Mouse (Mus musculus) E14TG2a.4 (cell line): ENCODE measurements around the gene Jup.

Experiments
- H3K27me3 ChIP-seq: 2 replicates; pipeline ENCODE4 v1.6.1; 2014; ENCODE audit warnings: low read length, control low read depth; ENCODE audit not compliant: insufficient read depth
- H3K36me3 ChIP-seq: 2 replicates; pipeline ENCODE4 v1.6.1; 2014; ENCODE audit warnings: low read length, control low read depth; ENCODE audit not compliant: insufficient read depth
- H3K4me1 ChIP-seq: replicated peaks from 2 replicates; pipeline ENCODE4 v1.6.1; 2014; ENCODE audit warnings: low read depth, low read length, control low read depth
- H3K4me3 ChIP-seq: replicated peaks from 2 replicates; pipeline ENCODE4 v1.5.1; 2014; ENCODE audit warnings: mild to moderate bottlenecking, low read length
- H3K9me3 ChIP-seq: 2 replicates; pipeline ENCODE4 v1.6.1; 2014; ENCODE audit warnings: low read length, control low read depth
- CTCF ChIP-seq: conservative IDR thresholded peaks from 2 replicates; pipeline ENCODE4 v1.5.1; 2014; ENCODE audit warnings: low read length
- NANOG ChIP-seq: IDR thresholded peaks from 2 replicates; pipeline ENCODE4 v1.6.1; 2014; ENCODE audit warnings: borderline replicate concordance, low read length, mixed read lengths
- POU5F1 ChIP-seq: IDR thresholded peaks from 2 replicates; pipeline ENCODE4 v1.6.1; 2014; ENCODE audit warnings: low read length, borderline replicate concordance

Gene Jup

DNA sequence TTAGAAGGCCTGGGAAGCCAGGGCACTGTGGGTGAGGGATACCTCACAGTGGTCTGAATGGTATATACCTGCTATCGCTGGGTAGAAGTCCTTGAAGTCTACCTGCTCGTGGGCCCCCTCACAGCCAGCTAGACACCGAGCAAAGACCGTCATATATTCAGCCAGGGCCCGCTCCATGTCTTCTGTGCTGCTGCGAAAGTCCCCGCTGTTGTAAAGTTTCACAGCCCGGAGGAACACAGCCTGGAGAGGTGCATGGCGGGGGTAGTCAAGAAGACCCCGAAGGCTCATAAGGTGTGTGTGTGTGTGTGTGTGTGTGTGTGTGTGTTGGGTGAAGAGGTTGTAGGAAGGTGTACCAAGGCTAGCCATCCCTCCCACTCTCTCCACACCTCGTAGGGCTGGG, 16.0 kb upstream of the Jup start:
- TF ChIP-seq POU5F1 (no peak), NANOG (no peak), CTCF (no peak)
- peak overlapping the region; percentile 81 for H3K4me3 ChIP-seq
- peaks cover 50% of the 10 kb centered on the region for H3K27me3 ChIP-seq
- peaks cover 29% of the 10 kb centered on the region for H3K36me3 ChIP-seq
- H3K9me3 ChIP-seq, result no peaks in the 10 kb centered on the region
- H3K4me1 ChIP-seq, result peaks cover 78% of the 10 kb centered on the region

GRCm38 (mm10) chr11:100411736-100412135, 14.2 kb upstream of the Jup start:
- Histone ChIP-seq H3K36me3 (peaks cover 37% of the 10 kb centered on the region), H3K4me1 (peaks cover 93% of the 10 kb centered on the region), H3K9me3 (no peaks in the 10 kb centered on the region), H3K27me3 (peaks cover 41% of the 10 kb centered on the region), H3K4me3 (peak overlapping the region; percentile 57)
- TF ChIP-seq NANOG (no peak), POU5F1 (no peak)

- Histone ChIP-seq H3K4me3 (no peak overlapping the region), H3K9me3 (no peaks in the 10 kb centered on the region), H3K27me3 (peaks cover 22% of the 10 kb centered on the region), H3K36me3 (peaks cover 37% of the 10 kb centered on the region), H3K4me1 (peaks cover 86% of the 10 kb centered on the region)
- no peak for TF ChIP-seq CTCF
- no peak for TF ChIP-seq NANOG
- TF ChIP-seq POU5F1, result no peak
These were observed 12.1 kb upstream of the Jup start for GRCm38 (mm10) chr11:100409686-100410085.

- H3K36me3 ChIP-seq, result peaks cover 37% of the 10 kb centered on the region
- H3K27me3 ChIP-seq, result peaks cover 19% of the 10 kb centered on the region
- H3K4me3 ChIP-seq, result no peak overlapping the region
- peaks cover 85% of the 10 kb centered on the region for H3K4me1 ChIP-seq
- H3K9me3 ChIP-seq, result no peaks in the 10 kb centered on the region
- TF ChIP-seq NANOG (no peak), CTCF (no peak), POU5F1 (no peak)
These were observed 11.4 kb upstream of the Jup start for GRCm38 (mm10) chr11:100408835-100409462.

- Histone ChIP-seq H3K9me3 (no peaks in the 10 kb centered on the region), H3K27me3 (peaks cover 12% of the 10 kb centered on the region), H3K36me3 (peaks cover 37% of the 10 kb centered on the region), H3K4me1 (peaks cover 78% of the 10 kb centered on the region), H3K4me3 (no peak overlapping the region)
- TF ChIP-seq CTCF (peak; percentile 66), POU5F1 (no peak), NANOG (no peak)
These were observed 10.7 kb upstream of the Jup start for GRCm38 (mm10) chr11:100408076-100408834.

DNA sequence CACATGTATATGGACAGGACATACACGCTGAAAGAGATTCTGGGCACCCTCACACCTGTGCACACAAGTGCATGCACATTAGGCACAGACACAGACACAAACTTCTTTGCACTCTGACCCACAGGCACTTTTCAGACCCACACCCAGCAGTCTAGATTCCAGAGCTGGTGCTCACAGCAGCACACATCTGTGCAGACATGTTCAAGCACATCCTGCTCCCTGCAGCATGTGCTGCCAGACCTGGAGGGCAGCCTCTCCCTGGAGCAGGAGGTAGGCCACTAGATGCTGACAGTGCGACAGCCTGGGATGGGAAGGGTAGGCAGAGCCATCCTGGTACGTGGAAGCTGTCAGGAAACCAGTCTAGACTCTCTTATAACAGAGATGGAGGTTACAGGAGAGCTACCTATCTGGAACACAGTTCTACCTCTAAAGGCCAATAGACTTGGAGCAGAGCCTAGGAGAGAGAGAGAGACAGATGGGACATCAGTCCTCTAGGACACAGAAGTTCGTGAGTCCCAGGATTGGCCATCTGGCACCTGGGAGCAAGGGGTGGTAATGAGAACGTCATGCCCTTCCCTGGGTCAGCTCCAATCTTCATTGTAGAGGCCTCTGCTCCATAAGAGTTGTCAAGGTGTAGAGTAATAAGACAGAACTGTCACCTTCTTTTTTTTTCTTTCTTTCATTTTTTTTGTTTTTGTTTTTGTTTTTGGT, 9.6 kb upstream of the Jup start:
- H3K4me1 ChIP-seq, result peaks cover 76% of the 10 kb centered on the region
- H3K4me3 ChIP-seq, result no peak overlapping the region
- H3K27me3 ChIP-seq, result 0 out of 2 replicates have a peak, but pooled peaks cover under 1% of the 10 kb centered on the region
- no peaks in the 10 kb centered on the region for H3K9me3 ChIP-seq
- no peak for TF ChIP-seq CTCF
- TF ChIP-seq POU5F1, result no peak
- TF ChIP-seq NANOG, result no peak
- peaks cover 31% of the 10 kb centered on the region for H3K36me3 ChIP-seq

- Histone ChIP-seq H3K4me1 (peaks cover 73% of the 10 kb centered on the region), H3K36me3 (peaks cover 31% of the 10 kb centered on the region), H3K4me3 (no peak overlapping the region), H3K9me3 (no peaks in the 10 kb centered on the region), H3K27me3 (no peaks in the 10 kb centered on the region)
- TF ChIP-seq NANOG, result no peak
- TF ChIP-seq CTCF, result no peak
- TF ChIP-seq POU5F1, result no peak
These were observed 8.7 kb upstream of the Jup start for GRCm38 (mm10) chr11:100406273-100406672.

GRCm38 (mm10) chr11:100404456-100405074, 7.0 kb upstream of the Jup start:
- no peak overlapping the region for H3K4me3 ChIP-seq
- H3K4me1 ChIP-seq, result peaks cover 71% of the 10 kb centered on the region
- H3K36me3 ChIP-seq, result peaks cover 16% of the 10 kb centered on the region
- H3K9me3 ChIP-seq, result no peaks in the 10 kb centered on the region
- H3K27me3 ChIP-seq, result no peaks in the 10 kb centered on the region
- TF ChIP-seq POU5F1 (no peak), CTCF (no peak), NANOG (no peak)
